Mouse (Mus musculus): ENCODE measurements around the gene Tesk1.

Tesk1 gene

GRCm38 (mm10) chr4:43419801-43420281 lies 21.9 kb upstream of the Tesk1 start:
- no peak for DNase-seq

GRCm38 (mm10) chr4:43420305-43420704 lies 21.4 kb upstream of the Tesk1 start:
- peak; percentile 84 to 87 for DNase-seq

GRCm38 (mm10) chr4:43421632-43422240 lies 20.0 kb upstream of the Tesk1 start:
- no peak for DNase-seq

- DNase-seq: no peak
Measured at GRCm38 (mm10) chr4:43423267-43423934, 18.3 kb upstream of the Tesk1 start.

GRCm38 (mm10) chr4:43424072-43424471 lies 17.7 kb upstream of the Tesk1 start:
- DNase-seq: no peak

- no peak for DNase-seq
Measured at GRCm38 (mm10) chr4:43425197-43425596, 16.5 kb upstream of the Tesk1 start.

- no peak for DNase-seq
Measured at GRCm38 (mm10) chr4:43425648-43426380, 15.9 kb upstream of the Tesk1 start.

- peak in 1 of 2 experiments; percentile 25 for DNase-seq
Measured at GRCm38 (mm10) chr4:43426487-43426886, 15.3 kb upstream of the Tesk1 start.

GRCm38 (mm10) chr4:43427501-43428179 lies 14.1 kb upstream of the Tesk1 start:
- peak; percentile 18 to 31 for DNase-seq

- peak; percentile 12 to 40 for DNase-seq
Measured at GRCm38 (mm10) chr4:43428180-43428861, 13.4 kb upstream of the Tesk1 start.

- DNase-seq: peak; percentile 20 to 38
Measured at GRCm38 (mm10) chr4:43428946-43429345, 12.8 kb upstream of the Tesk1 start, which contains the start of gene Fam166b. Gene Fam166b, minus strand, starts transcription at chr4:43429134.

GRCm38 (mm10) chr4:43431690-43432089 lies 10.0 kb upstream of the Tesk1 start:
- DNase-seq: peak; percentile 89 to 95

- no peak for DNase-seq
Measured at GRCm38 (mm10) chr4:43432832-43433231, 8.9 kb upstream of the Tesk1 start.

- peak; percentile 100 for DNase-seq
Measured at GRCm38 (mm10) chr4:43442044-43442443, 305 bp downstream of the Tesk1 start.

GRCm38 (mm10) chr4:43442456-43443361 lies 970 bp downstream of the Tesk1 start:
- peak; percentile 74 to 81 for DNase-seq

GRCm38 (mm10) chr4:43443511-43443910 lies 1.8 kb downstream of the Tesk1 start:
- peak; percentile 51 to 52 for DNase-seq

GRCm38 (mm10) chr4:43447251-43447650 lies 5.5 kb downstream of the Tesk1 start:
- peak in 1 of 2 experiments; percentile 44 for DNase-seq

GRCm38 (mm10) chr4:43448554-43448953 lies 6.8 kb downstream of the Tesk1 start:
- peak; percentile 72 to 75 for DNase-seq

- DNase-seq: no peak
Measured at GRCm38 (mm10) chr4:43452315-43452714, 10.6 kb downstream of the Tesk1 start.

- no peak for DNase-seq
Measured at GRCm38 (mm10) chr4:43453413-43453812, 11.7 kb downstream of the Tesk1 start.

All from cerebellum, postnatal 14 days (tissue).